Mouse (Mus musculus): ENCODE measurements around the gene Tbkbp1.

Tbkbp1 gene

GRCm38 (mm10) chr11:97156999-97157398, 5.7 kb upstream of the Tbkbp1 start:
- no peak for DNase-seq (ENCODE audit: low spot score)

GRCm38 (mm10) chr11:97152662-97153287, 1.5 kb upstream of the Tbkbp1 start:
- no peak for DNase-seq (ENCODE audit: low spot score)

- DNase-seq (ENCODE audit: low spot score), result peak; percentile 47
Observed at GRCm38 (mm10) chr11:97152023-97152426, 730 bp upstream of the Tbkbp1 start.

- peak; percentile 39 for DNase-seq (ENCODE audit: low spot score)
Observed at GRCm38 (mm10) chr11:97150411-97151330, 624 bp downstream of the Tbkbp1 start.

GRCm38 (mm10) chr11:97149995-97150410, 1.3 kb downstream of the Tbkbp1 start:
- peak; percentile 53 for DNase-seq (ENCODE audit: low spot score)

GRCm38 (mm10) chr11:97149026-97149425, 2.3 kb downstream of the Tbkbp1 start:
- DNase-seq (ENCODE audit: low spot score), result no peak

- no peak for DNase-seq (ENCODE audit: low spot score)
Observed at GRCm38 (mm10) chr11:97148591-97148990, 2.7 kb downstream of the Tbkbp1 start.

- no peak for DNase-seq (ENCODE audit: low spot score)
Observed at GRCm38 (mm10) chr11:97147333-97147732, 4.0 kb downstream of the Tbkbp1 start.

GRCm38 (mm10) chr11:97146724-97147123, 4.6 kb downstream of the Tbkbp1 start:
- peak; percentile 73 for DNase-seq (ENCODE audit: low spot score)

GRCm38 (mm10) chr11:97145951-97146350, 5.3 kb downstream of the Tbkbp1 start:
- no peak for DNase-seq (ENCODE audit: low spot score)

GRCm38 (mm10) chr11:97145320-97145719, 6.0 kb downstream of the Tbkbp1 start:
- no peak for DNase-seq (ENCODE audit: low spot score)

GRCm38 (mm10) chr11:97143196-97143900, 7.9 kb downstream of the Tbkbp1 start:
- no peak for DNase-seq (ENCODE audit: low spot score)

GRCm38 (mm10) chr11:97142159-97142608, 9.1 kb downstream of the Tbkbp1 start:
- no peak for DNase-seq (ENCODE audit: low spot score)

GRCm38 (mm10) chr11:97140811-97141210, 10.5 kb downstream of the Tbkbp1 start:
- DNase-seq (ENCODE audit: low spot score), result no peak

GRCm38 (mm10) chr11:97139256-97139655, 12.0 kb downstream of the Tbkbp1 start:
- no peak for DNase-seq (ENCODE audit: low spot score)

- peak; percentile 70 for DNase-seq (ENCODE audit: low spot score)
Observed at GRCm38 (mm10) chr11:97138554-97139226, 12.6 kb downstream of the Tbkbp1 start.

- DNase-seq (ENCODE audit: low spot score), result no peak
Observed at GRCm38 (mm10) chr11:97133270-97133669, 18.0 kb downstream of the Tbkbp1 start.

- DNase-seq (ENCODE audit: low spot score), result no peak
Observed at GRCm38 (mm10) chr11:97132185-97132584, 19.1 kb downstream of the Tbkbp1 start.

GRCm38 (mm10) chr11:97131683-97132082, 19.6 kb downstream of the Tbkbp1 start:
- no peak for DNase-seq (ENCODE audit: low spot score)

GRCm38 (mm10) chr11:97130318-97130717, 21.0 kb downstream of the Tbkbp1 start:
- DNase-seq (ENCODE audit: low spot score), result no peak

- DNase-seq (ENCODE audit: low spot score), result no peak
Observed at GRCm38 (mm10) chr11:97128956-97129355, 22.3 kb downstream of the Tbkbp1 start.

Data from ovary, postnatal 36 days (tissue).